Mouse (Mus musculus) kidney, embryonic 16.5 days (tissue): ENCODE results near the gene Rbfox1. TPM values are rescaled to one million over a fixed set of nuclear protein-coding genes. Genes with fewer than 3 reads are reported as not detected.
A peak's percentile ranks its signal among the peaks of the same experiment; 100 is the strongest.

Experiments
- ATAC-seq: fragments of 200-750 bp; cut with Nextera tagmentation; 2 replicates; pipeline ENCODE4 v1.8.0; 2017; ENCODE audit warnings: moderate TSS enrichment; ENCODE audit not compliant: low FRiP score, low TSS enrichment
- H3K27ac ChIP-seq: fragments of 300-500 bp; sonication (generic); 2 replicates; pipeline ENCODE4 v1.5.1; 2014; ENCODE audit warnings: low read length
- H3K27me3 ChIP-seq: fragments of 300-500 bp; sonication (generic); 2 replicates; pipeline ENCODE4 v1.6.1; 2014; ENCODE audit warnings: low read length, control low read depth, mixed read lengths; ENCODE audit not compliant: insufficient read depth
- H3K36me3 ChIP-seq: fragments of 300-500 bp; sonication (generic); 2 replicates; pipeline ENCODE4 v1.6.1; 2014; ENCODE audit warnings: low read length, control low read depth, mixed read lengths; ENCODE audit not compliant: insufficient read depth
- H3K4me1 ChIP-seq: fragments of 300-500 bp; sonication (generic); 2 replicates; pipeline ENCODE4 v1.6.1; 2014; ENCODE audit warnings: low read length, control low read depth, mixed read lengths; ENCODE audit not compliant: insufficient read depth
- H3K4me2 ChIP-seq: fragments of 300-500 bp; sonication (generic); replicated peaks from 2 replicates; pipeline ENCODE4 v1.6.1; 2014; ENCODE audit warnings: low read depth, low read length
- H3K4me3 ChIP-seq: fragments of 300-500 bp; sonication (generic); 2 replicates; pipeline ENCODE4 v1.5.1; 2014; ENCODE audit warnings: mild to moderate bottlenecking, low read length
- H3K9ac ChIP-seq: fragments of 300-500 bp; sonication (generic); replicated peaks from 2 replicates; pipeline ENCODE4 v1.6.1; 2014; ENCODE audit warnings: low read length
- H3K9me3 ChIP-seq: fragments of 300-500 bp; sonication (generic); 2 replicates; pipeline ENCODE4 v1.6.1; 2016; ENCODE audit warnings: low read length, control low read depth
- WGBS: fragments of 180-500 bp; shearing (Covaris S2); extraction: QIAGEN DNeasy Blood & Tissue Kit; methylation state at CpG from one replicate; pipeline ENCODE4 v1.1.7; 2014; 5-methylcytosine and 5-hydroxymethylcytosine counted together
- polyA plus RNA-seq: library from polyadenylated mRNA; unstranded; fragments of >200 nt; fragmentation: Nextera tagmentation; extraction: Ambion mirVana; gene quantifications from 2 replicates; pipeline ENCODE4 v1.2.1, GENCODE M21; 2015

The Rbfox1 gene
- polyA plus RNA-seq, 1 experiment from 2014 or later, result 5.4 TPM

DNA sequence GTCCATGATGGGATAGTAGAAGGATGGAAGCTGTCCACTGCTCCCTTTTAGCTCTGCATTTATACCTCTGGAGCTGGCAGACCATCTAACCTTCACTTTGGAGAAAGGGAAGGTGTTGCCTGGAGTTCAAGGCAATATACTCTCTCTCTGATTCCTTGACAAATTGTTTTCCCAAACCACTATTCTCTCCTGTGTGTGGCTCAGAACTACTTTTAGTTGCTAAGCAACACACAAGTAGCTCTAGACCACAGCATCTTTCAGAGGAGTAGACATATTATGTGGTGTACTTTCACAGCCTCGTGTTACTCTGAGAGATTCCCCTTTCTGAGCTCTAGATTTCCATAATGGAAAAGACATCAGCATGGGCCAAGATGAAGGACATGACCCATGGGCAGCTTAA lies 417.9 kb downstream of the Rbfox1 start:
- 72% methylated on average over 1 of the region's 1 CpGs for WGBS
- no peak for ATAC-seq
- no peak overlapping the region for H3K4me2 ChIP-seq
- H3K9me3 ChIP-seq, result no peaks in the 10 kb centered on the region
- no peak overlapping the region for H3K4me3 ChIP-seq
- no peak overlapping the region for H3K9ac ChIP-seq
- H3K27ac ChIP-seq, result no peak overlapping the region
- no peaks in the 10 kb centered on the region for H3K36me3 ChIP-seq
- no peaks in the 10 kb centered on the region for H3K4me1 ChIP-seq
- H3K27me3 ChIP-seq, result no peaks in the 10 kb centered on the region

DNA sequence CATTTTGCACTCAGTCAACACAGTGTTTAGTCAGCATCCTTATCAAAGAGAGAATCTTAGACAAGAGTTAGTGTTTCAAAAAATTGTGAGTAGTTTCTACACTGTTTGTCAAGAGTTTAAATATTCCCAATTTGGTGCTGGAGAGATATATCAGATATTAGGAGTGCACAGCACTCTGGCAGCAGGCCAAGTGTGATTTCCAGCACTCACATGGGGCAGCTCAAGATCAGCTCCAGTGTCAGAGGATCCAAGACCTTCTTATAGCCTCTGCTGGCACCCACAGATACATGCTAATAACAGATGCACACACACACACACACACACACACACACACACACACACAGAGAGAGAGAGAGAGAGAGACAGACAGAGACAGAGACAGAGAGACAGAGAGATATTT lies 424.8 kb downstream of the Rbfox1 start:
- Histone ChIP-seq H3K36me3 (no peaks in the 10 kb centered on the region), H3K9me3 (no peaks in the 10 kb centered on the region), H3K4me3 (no peak overlapping the region), H3K4me2 (no peak overlapping the region), H3K27me3 (no peaks in the 10 kb centered on the region), H3K4me1 (no peaks in the 10 kb centered on the region), H3K27ac (no peak overlapping the region), H3K9ac (no peak overlapping the region)
- no peak for ATAC-seq

DNA sequence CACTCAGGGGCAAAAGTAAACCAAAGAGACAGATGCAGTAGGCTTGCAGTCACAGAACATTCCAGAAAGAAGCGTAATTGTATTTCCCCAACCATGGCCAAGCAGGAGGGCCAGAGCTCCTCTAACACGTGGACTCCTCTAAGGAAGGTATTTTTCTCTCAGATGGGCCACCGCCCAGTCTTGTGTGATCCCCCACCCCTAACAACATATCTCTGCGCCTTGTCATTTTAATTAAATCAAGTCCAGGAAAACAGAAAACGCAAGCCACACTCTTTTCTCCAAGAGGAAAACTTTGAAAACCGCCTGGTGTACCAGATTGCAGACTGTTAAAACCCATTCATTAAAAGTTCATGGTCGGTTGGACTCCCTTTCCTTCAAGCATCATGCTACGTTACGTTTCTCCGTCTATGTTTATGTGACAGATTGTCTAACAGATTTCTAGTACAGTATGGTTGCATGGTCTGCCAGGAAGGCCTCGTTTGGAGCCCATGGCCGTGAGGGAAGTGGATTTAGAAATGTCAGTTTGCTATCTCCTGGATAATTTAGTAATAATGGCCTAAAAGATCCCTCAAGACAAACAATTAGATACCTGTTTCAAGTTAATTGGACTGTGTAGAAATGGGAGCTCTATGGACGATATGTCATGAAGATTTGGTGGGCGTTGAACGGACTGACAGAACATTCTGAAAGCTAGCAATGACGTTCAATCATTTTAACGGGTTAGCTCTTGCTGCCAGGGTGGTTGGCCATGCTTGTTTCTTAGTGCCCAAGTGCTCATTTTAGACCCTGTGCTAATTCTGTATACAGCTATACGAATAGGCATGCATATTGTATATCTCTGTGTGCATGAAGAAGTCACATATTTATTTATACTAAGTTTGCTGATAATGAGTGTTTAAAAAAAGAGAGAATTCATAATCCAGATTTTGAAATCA lies 425.9 kb downstream of the Rbfox1 start:
- no peak overlapping the region for H3K27ac ChIP-seq
- WGBS, result 76% methylated on average over 18 of the region's 18 CpGs

DNA sequence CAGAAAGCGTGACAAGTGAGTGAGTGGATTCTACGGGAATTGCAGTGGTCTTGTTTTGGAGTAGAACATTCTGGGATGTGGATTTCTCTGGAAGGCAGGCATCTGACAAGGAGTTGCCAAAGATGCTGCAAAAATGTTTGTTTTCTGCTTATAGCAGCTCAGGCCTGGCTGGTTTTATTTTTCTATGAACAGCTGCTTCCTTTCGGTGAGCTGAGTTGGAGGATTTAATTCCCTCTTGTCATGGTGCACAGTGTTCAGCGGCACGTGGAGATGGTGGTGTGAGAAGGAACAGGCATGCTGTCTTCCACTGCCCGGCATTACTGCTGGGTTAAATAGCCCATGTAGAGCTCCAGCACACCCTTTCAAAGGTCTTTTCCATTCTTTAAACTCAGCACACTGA lies 428.5 kb downstream of the Rbfox1 start:
- no peaks in the 10 kb centered on the region for H3K36me3 ChIP-seq
- no peak overlapping the region for H3K4me3 ChIP-seq
- H3K27me3 ChIP-seq, result no peaks in the 10 kb centered on the region
- no peaks in the 10 kb centered on the region for H3K9me3 ChIP-seq
- no peak overlapping the region for H3K27ac ChIP-seq
- no peaks in the 10 kb centered on the region for H3K4me1 ChIP-seq
- no peak overlapping the region for H3K4me2 ChIP-seq
- WGBS, result 45% methylated on average over 6 of the region's 6 CpGs
- no peak overlapping the region for H3K9ac ChIP-seq
- no peak for ATAC-seq

More for the DNA sequence above, 425.9 kb downstream of the Rbfox1 start:
- Histone ChIP-seq H3K36me3 (no peaks in the 10 kb centered on the region), H3K9ac (no peak overlapping the region), H3K27me3 (no peaks in the 10 kb centered on the region), H3K4me2 (no peak overlapping the region), H3K9me3 (no peaks in the 10 kb centered on the region), H3K4me1 (no peaks in the 10 kb centered on the region), H3K4me3 (no peak overlapping the region)
- ATAC-seq, result no peak

DNA sequence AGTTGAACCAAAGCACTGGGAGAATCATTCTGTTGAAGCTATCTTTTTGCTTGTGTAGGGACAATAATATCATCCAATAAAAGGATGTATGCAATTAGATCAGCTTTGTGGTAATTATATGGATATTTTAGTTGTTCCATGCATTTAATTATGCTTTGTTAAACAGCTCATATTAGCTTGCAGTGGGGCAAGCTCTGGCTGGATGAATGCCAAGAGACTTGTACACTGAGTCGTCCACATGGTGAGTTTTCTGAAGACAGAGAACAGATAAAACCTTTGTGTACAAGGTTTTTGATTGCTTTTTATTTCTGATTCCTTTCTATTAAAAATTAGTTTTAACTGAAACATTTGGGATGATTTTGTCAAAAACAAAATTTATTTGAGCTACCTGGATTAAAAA lies 439.7 kb downstream of the Rbfox1 start:
- H3K9me3 ChIP-seq, result no peaks in the 10 kb centered on the region
- ATAC-seq, result no peak
- H3K4me2 ChIP-seq, result no peak overlapping the region
- no peak overlapping the region for H3K4me3 ChIP-seq
- 47% methylated on average over 1 of the region's 1 CpGs for whole genome bisulfite sequencing
- no peaks in the 10 kb centered on the region for H3K4me1 ChIP-seq
- no peak overlapping the region for H3K27ac ChIP-seq
- H3K9ac ChIP-seq, result no peak overlapping the region
- H3K36me3 ChIP-seq, result no peaks in the 10 kb centered on the region
- no peaks in the 10 kb centered on the region for H3K27me3 ChIP-seq

DNA sequence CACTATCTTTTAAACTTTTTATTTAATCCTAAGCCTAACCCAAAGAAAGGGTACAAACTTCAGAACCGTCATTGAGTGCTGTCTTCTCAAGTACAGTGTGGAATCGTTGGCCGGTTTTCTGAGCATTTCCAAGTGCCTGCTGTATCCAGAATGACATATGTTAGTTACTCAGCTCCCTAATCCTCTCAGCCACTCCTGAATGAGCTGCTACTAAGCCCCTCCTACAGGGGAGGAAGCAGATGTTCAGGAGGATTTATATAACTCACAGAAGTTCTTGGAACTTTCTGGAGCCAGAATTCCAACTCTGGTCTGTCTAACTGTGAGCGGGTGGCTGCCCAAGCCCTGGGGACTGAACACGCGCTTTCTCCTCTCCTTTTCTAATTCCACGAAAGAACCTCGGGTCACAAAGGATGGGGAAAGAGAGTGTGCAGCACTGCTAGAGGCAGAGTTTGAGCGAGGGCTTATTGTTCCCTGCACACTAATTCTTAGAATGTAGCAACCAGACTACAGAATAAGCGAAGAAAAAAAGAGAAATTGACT lies 446.3 kb downstream of the Rbfox1 start:
- H3K27me3 ChIP-seq, result no peaks in the 10 kb centered on the region
- H3K4me3 ChIP-seq, result no peak overlapping the region
- WGBS, result 66% methylated on average over 10 of the region's 10 CpGs

DNA sequence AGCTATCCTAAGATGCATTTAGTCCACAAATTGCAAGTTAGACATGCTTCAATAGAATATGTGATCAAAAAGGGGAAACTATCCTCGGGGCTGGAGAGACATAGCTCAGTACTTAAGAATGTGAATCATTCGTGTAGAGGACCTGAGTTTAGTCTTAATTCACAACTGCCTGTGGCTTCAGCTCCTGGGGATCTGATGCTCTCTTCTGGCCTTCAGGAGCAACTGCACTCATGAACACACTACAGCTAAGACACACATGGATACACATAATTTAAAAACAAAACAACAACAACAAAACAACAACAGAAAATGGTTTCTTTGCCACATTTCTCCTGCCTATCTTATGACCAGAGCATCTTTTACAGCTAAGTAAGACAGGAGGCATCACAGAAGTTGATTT lies 448.1 kb downstream of the Rbfox1 start:
- Histone ChIP-seq H3K9me3 (no peaks in the 10 kb centered on the region), H3K9ac (no peak overlapping the region), H3K27me3 (no peaks in the 10 kb centered on the region), H3K4me3 (no peak overlapping the region), H3K4me2 (no peak overlapping the region), H3K4me1 (no peaks in the 10 kb centered on the region), H3K36me3 (no peaks in the 10 kb centered on the region), H3K27ac (no peak overlapping the region)
- WGBS, result 76% methylated on average over 2 of the region's 2 CpGs
- ATAC-seq, result no peak

More for the DNA sequence above, 446.3 kb downstream of the Rbfox1 start:
- H3K9ac ChIP-seq, result no peak overlapping the region
- ATAC-seq, result no peak
- H3K36me3 ChIP-seq, result no peaks in the 10 kb centered on the region
- H3K4me2 ChIP-seq, result no peak overlapping the region
- no peak overlapping the region for H3K27ac ChIP-seq
- H3K9me3 ChIP-seq, result no peaks in the 10 kb centered on the region
- H3K4me1 ChIP-seq, result no peaks in the 10 kb centered on the region

DNA sequence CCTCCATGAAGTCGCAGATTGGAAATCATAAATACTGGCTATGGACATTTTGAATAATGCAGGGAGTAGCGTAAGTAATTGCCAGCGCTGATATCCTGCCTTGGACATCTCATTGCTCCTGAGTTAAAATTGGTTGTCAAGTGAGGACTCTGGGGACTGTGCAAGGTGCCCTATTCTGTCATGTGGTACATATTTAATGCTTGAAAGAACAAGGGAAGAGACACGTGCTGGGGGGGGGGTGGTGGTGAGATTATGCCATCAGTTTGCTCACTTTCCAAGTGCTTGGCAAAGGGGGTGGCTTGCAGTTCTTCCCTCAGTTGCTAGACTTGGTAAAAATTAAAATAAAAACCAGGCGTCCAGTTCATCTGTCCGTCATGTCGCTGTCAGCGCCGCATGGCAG lies 462.9 kb downstream of the Rbfox1 start:
- H3K9me3 ChIP-seq, result no peaks in the 10 kb centered on the region
- no peaks in the 10 kb centered on the region; the same call in 1 of the 2 replicates for H3K4me1 ChIP-seq
- no peaks in the 10 kb centered on the region for H3K36me3 ChIP-seq
- no peak overlapping the region for H3K9ac ChIP-seq
- 35% methylated on average over 9 of the region's 9 CpGs for WGBS
- no peak overlapping the region for H3K27ac ChIP-seq
- no peak overlapping the region for H3K4me3 ChIP-seq
- peak overlapping the region; percentile 48; the same call in 1 of the 2 replicates for H3K4me2 ChIP-seq
- H3K27me3 ChIP-seq, result peaks cover 34% of the 10 kb centered on the region
- no peak for ATAC-seq

DNA sequence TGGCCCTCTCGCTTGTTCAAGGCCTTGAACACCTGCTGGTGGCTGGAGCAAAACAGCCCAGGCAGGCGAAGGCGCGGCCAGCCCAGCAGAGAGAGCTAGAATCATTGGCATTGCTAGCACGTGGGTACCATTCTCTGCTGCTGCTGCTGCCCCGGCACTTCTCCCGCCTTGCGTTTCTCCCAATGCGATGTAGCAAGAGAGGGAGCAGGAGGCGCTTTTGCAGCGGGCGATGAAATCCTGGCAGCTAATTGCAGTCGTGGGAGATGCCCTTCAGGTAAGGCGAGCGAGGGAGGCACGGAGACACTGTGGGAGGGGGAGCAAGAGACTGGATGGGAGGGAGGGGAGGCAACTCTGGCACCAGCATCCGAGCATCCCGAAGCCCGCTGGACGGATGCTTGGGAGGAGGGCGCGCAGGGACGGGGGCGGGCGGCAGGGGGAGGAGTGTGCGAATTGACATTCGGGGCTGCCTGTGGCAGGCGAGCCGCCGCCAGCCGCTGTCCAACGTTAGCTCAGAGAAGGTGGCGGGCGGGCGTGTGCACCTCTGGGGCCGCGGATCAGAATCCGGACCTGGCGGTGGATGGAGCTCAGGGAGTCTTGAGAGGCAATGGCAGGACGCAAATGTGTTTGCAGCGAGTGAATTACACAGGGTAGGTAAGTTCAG lies 463.6 kb downstream of the Rbfox1 start:
- H3K4me1 ChIP-seq, result no peaks in the 10 kb centered on the region; the same call in 1 of the 2 replicates
- peaks cover 34% of the 10 kb centered on the region for H3K27me3 ChIP-seq
- no peak overlapping the region for H3K9ac ChIP-seq
- peak; percentile 61 for ATAC-seq
- under 1% methylated on average over 41 of the region's 41 CpGs for WGBS
- peak overlapping the region; percentile 48 for H3K4me2 ChIP-seq
- peak overlapping the region; percentile 27 for H3K4me3 ChIP-seq
- no peaks in the 10 kb centered on the region for H3K9me3 ChIP-seq
- no peak overlapping the region for H3K27ac ChIP-seq
- no peaks in the 10 kb centered on the region for H3K36me3 ChIP-seq
